Mouse (Mus musculus) frontal cortex, postnatal 25 days (tissue): ENCODE measurements around the gene Clcn2.

Source experiments
- DNase-seq, 2 experiments: peaks; one replicate each; pipeline ENCODE4 v3.0.0; 2022; ENCODE audit warnings: low spot score in 2 of 2

Gene Clcn2

DNA sequence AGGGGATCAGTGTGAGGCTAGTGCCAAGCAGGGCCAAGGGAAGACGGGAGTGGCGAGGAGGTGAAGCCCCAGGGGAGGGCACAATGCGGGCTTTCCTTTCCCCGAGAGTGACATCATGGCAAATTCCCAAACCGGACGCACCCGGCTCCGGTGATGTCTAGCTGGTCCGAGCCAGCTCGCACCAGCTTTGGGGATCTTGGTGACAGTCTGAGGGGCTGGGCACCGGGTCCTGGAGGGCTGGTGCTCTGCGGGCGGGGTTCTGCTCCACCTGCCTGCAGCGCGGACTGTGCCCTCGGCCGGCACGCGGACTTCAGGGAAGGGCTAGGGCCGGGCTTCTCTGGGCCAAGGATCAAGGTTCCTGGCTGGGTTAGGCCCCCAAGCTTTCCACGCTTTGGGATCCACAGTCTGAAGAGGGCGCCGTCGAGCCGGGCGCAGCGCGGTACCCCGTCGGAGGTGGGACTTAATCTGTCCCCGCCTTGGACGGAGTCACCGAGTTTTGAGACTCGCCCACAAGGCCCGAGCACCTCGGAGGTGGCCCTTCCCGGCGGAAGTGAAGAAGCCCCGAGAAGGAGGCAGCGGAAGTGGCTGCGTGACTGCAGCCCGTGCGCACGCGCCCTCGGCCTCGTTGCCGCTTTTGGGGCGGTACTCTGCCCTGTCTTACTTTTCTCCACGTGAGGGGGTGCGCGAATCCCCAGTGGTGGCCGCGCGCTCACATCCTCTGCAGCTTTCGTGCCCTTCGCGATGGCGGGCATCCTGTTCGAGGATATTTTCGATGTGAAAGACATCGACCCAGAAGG is at the start of gene Clcn2, which contains the start of gene Polr2h:
Gene Clcn2 (minus strand): TSS at position 566 of the 797 bp plus-strand sequence.
Gene Polr2h (plus strand): TSS at position 485 of the 797 bp plus-strand sequence.
- peak; percentile 89 to 94 for DNase-seq

DNA sequence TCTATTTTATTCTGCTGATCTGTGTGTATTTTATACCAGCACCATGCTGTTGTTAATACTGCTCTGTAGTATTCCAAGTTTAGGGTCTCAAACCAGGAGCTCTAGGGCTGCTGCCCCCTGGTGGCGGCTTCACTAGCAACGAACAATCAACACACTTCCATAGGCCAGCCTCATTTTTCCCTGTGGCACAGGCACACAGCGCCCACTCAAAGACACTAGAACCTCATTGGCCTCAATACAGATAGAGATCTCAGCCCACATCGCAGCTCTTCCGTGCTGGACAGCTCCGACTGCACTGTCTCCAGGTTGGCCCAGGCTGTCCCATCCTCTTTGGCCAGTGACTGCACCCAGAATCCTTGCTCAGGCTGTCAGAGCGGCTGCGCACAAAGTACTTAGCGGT is 47.7 kb upstream of the Clcn2 start:
- DNase-seq = no peak

DNA sequence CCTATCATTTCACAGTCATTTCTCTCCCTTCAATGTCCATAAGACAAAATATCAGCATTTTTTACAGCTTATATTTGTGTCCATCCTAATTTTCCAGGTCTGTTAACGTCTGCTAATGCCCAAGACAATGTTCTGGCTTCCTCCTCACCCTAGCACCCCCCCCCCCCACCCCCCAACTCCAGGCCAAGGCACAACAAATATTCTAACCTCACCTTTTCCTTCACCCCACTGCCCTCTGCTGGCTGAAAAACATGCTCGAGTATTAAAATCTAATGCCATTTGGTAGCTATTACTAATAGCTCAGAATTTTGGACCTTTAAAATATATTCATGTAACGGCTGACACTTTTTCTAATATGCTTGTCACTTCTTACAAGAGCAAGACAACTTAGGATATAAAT is 44.1 kb upstream of the Clcn2 start:
- peak in 1 of 2 experiments; percentile 18 for DNase-seq

DNA sequence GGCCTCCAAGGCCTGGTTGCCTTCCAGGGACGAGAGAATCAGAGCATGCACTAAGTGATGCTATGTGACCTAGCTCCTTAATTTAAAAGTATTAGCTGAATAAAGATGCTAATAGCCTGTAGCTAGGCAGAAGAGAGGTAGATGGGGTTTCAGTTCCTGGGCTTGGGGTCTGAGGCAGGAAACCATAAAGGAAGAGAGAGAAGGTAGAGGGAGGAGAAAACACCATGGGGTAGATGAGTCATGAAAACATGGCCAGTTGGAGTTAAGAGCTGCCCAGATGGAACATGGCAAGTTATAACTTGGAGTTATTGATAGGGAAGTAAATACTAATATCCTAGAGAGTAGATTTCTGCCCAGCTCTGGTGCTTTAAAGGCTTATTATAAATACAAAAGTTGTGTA is 39.8 kb upstream of the Clcn2 start:
- DNase-seq = no peak

DNA sequence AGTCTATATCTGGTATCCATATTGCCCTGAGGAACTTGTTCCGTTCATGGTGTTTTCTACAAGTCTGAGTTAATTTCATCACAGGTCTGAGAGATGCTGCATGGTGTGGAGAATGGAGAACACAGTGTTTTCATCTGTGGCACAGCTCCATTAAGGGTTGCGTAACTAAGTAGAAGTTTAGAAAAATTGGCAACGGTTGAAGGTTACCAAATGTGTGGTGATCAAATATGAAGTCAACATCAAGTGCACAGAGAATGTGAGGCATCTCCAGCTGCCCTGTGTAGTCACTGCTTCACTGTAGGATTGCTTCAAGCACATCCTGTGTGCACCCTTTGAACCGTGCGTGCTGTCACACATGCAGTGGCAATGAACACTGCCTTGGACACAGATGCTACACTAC is 38.5 kb upstream of the Clcn2 start:
- no peak for DNase-seq

DNA sequence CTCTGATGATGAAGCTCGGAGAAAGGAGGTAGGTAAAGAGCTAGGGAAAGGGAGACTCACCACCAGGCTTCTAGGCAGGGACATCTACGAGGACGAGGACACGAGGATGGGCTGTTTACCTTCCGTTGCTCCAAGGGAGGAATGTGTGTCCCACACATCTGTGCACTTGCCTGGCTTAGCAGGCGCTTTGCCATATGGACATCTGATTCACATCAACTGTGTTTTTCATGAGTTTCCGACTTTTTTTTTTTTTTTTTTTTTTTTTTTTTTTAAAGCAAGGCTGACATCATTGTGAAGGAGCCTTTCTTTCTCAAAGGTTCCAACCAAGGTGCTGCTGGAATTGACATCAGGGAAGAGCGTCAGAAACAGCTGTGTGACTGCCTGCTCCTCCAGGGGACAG is 33.0 kb upstream of the Clcn2 start:
- DNase-seq = no peak

DNA sequence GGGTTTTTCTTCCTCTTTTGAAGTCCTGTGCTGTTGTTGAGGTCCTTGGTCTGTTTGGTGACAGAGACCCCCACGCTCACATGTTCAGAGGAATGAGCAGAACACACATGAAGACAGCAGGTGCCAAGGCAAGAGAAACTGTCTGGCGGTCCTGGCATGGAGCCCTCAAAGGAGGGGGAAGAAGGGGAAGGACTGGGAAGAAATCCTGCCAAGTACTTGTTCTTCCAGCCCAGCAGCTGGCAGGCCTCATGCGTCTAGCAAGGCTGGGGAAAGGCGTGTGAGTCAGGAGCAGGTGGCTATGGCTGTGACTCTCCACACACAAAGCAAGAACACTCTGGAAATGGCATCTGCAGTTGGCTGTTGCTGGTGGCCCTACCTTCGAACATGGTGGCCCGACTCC is 29.1 kb upstream of the Clcn2 start:
- peak; percentile 25 to 49 for DNase-seq

DNA sequence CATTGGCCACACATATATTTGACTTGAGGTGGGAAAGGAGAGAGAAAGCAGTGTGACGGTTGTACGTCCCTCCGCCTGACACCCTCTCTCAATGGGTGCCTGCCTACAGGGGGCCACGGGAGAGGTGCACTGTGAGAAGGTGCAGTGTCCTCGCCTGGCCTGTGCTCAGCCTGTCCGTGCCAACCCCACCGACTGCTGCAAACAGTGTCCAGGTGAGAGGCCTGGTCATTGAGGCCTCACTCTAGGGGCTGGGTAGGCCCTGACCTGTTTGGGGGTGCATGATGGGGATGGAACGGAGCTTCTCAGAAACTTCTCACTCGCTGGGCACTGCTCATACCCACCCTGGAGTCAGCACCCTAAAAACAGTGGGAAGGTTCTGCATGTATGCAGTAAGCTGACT is 22.3 kb upstream of the Clcn2 start:
- DNase-seq = no peak

DNA sequence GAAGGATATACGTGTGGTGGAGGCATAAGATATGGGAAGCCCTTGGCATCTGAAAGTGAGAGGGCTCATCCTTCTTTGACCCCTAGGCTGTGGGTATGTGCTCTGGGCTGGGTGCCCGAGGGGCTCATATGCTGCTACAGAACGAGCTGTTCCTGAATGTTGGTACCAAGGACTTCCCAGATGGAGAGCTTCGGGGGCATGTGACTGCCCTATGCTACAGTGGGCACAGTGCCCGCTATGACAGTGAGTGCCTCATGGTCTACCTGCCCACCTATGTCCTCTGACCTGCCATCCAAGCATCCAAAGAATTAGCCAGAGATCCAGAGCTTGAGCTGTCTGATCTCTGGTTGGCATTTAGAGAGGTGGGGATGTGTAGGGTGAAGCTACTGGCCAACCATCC is 19.3 kb upstream of the Clcn2 start:
- DNase-seq = no peak

DNA sequence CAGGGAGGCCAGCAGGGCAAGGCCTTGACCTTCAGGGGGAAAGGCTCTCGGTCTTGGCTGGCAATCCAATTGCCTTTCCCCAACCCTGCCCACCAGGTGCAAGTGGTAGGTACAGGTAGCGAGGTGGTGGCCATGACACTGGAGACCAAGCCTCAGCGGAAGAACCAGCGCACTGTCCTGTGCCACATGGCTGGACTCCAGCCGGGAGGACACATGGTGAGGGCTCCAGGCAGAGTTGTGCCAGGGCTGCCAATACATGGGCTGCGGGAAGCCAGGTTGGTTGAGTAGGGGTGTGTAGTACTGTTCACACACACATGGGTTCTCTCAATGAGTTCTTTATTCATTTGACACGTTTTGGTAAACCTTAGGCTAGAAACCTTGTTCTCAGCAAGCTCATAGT is 18.6 kb upstream of the Clcn2 start:
- DNase-seq = no peak

DNA sequence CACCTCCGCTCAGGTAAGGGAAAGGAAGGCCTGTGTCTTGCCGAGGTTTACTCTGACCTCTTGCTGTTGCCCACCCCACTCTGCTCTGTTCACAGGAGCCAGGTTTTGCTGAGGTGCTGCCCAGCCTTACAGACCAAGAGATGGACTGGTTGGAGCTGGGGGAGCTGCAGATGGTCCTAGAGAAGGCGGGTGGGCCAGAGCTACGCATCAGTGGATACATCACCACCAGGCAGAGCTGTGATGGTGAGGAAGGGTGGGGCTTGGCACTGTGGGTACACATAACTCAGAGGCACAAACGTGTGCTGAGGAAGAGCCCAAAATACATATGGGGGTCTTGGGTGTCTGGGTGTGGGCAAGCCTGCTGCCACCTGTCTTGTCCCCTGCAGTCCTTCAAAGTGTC is 18.1 kb upstream of the Clcn2 start:
- DNase-seq = no peak

DNA sequence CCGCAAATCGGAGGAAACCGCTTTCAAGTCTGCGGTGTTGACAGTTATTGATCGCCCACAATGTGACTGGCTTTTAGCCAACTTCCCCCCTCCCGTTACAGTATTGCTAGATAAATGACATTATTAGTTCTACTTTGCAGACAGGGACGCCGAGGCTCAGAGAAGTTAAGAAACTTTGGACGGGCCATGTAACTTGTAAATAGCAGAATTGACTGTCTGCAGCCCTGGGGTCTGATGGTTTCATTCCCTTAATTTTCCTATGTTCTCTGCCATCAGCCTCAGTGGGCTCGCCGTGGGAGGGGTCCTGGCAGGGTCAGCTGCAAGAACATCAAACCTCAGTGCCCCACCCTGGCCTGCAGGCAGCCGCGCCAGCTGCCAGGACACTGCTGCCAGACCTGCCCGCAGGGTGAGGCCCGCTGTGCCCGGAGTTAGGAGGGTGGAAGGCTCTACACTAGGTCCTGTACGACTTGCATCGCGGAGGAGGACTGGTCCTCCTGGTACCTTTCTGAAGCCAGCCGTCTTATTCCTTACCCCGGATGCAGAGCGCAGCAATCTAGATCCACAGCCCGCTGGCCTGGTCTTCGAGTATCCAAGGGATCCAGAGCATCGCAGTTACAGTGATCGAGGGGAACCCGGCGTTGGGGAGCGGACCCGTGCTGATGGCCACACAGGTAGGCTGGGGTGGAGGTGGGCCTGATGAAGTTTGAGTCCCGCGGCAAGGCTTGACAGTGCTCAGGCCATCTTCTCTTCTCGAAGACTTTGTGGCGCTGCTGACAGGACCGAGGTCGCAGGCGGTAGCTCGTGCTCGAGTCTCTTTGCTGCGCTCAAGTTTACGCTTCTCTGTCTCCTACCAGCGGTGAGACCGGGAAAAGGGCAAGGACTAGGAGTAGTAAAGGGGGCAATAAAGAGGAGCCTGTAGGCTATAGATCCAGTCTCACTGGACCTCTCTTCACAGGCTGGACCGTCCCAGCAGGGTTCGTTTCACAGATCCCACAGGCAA is 16.5 kb upstream of the Clcn2 start, which contains the start of gene Thpo:
Gene Thpo (minus strand): TSS at position 781 of the 1,000 bp plus-strand sequence.
- no peak for DNase-seq

DNA sequence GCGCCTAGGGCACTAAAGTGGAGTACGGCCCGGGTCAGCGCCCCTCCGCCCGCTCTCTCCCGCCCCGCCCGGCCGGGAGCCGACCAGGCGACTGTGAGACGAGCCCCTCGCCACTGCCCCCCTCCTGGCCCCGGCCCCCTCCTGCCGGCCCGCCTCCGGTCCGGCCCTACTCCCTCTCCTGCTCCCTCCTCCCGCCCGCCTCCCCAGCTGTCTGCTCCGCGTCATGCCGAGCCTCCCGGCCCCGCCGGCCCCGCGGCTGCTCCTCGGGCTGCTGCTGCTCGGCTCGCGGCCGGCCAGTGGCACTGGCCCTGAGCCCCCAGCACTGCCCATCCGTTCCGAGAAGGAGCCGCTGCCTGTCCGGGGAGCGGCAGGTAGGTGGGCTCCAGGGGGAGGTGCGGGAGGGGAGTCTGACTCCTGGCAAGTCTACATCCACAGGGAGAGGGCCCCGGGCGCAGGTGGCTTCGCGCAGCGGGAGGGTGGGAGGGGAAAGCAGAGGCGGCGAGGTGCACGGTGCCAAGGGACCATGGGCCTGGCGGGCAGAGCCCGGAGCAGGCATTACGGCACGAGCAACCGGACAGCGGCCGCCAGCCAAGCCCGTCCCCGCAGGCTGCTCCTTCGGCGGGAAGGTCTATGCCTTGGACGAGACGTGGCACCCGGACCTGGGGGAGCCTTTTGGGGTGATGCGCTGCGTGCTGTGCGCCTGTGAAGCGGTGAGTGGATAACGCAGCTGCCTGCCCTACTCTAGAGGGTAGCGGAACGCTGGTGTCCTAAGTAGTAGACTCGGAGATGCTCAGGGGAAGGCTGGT is 15.6 kb upstream of the Clcn2 start, which contains the start of gene Chrd:
Gene Chrd (plus strand): TSS at position 203 of the 806 bp plus-strand sequence.
- no peak for DNase-seq

DNA sequence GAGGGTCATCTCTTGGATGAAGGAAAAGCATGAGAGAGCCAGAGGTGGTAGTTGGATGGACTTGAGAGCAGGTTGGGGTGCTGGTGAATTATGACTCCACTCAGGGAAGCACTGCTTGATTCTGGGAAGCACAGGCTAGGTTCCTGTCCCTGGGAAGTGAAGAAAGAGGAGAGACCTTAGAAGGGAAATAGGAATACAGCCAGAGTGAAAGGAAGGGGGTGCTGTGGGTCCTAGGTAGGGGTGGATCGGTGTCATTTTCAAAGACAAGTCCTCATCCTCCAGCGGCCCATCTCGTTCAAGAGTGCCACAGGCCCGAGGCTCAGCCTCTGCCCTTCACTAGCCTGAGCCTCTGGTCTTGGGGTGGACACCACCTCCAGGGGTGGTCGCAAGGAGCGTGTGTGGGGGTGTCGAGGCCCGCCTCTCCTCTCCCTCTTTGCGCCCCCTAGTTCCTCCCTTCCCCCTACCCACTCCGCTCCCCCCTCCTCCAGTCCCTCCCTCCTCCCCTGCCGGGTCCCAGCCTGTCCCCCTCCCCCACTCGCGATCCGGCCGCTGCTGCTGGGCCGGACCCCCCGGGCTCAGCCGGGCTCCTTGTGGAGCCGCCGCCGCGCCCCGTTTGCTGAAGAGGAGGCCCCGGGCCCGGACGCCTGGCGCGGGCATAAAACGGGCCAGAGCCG is 14.8 kb upstream of the Clcn2 start:
- DNase-seq = no peak

DNA sequence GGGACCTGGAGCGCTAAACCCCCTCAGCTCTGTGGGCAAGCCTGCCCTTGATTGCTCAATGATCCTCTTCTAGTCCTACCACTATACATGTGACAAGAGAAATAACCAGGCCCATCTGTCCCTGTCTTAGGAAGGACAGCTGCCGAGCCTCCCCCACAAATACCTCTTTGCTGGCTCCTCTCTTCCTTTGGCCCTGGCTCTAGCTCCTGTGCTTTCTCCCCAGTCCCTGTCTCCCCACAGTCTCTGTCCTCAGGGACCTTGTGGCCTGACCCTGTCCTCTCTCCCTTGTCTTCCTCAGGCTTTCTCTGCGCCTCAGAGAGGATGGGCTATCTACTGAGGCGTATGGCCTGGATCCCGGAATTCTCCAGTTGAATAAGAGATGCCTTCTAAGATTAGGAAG is 14.1 kb upstream of the Clcn2 start:
- DNase-seq = no peak

DNA sequence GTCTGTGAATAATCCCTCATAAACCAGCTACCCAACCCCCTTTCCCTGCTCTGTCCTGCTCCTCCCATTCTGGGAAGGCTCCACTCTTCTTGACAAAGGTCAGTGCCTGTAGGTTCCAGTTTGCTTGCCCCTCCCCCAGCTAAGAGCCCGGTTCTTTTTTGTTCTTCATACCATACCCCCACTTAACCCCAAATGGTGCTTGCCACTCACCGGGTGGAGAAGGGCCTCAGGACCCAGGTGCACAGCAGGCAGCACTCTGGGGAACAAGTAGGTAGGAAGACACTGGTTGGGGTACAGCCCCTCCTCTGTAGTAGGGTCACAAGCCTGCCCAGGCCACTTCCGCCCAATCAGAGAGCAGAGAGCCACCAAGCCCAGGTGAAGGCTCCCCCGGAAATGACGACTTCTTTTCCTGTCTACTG is 12.8 kb upstream of the Clcn2 start:
- DNase-seq = no peak

DNA sequence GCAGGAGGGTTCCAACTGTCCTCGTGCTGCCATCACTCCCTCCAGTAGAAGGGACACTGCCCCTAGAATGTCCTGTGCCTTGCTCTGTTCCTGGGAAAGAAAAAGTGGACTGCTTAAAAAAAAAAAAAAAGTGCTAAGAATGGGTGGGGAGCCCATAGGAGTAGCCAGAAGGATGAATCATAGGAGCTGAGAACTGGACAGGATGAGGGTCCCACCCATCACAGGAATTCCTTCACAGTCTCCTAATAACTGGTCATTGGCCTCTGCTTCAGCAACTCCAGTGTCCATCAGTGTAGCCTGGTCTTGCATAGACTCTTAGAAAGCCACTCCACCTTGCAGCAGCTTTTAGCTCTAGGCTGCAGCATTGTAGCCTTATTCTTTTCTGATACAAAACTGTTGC is 8.8 kb upstream of the Clcn2 start:
- DNase-seq = no peak

DNA sequence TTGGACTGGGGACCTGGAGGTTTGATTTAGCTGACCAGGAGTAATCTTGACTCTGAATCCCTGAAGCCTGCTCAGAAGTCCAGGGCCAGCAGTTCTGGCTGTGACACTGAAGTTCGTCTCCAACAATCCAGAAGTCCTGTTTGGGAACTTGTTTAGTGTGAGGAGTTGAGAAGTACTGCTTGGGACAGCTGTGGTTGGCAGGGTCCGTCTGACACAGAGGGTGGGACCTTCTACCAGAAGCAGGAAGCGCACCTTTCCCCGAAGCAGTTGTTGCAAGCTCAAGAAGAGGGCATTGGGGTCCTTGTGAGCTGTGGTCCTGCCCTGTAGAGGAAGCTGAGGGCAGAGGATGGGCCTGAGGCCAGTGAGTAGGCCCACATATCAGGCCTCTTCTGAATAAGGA is 8.2 kb upstream of the Clcn2 start:
- DNase-seq = no peak

DNA sequence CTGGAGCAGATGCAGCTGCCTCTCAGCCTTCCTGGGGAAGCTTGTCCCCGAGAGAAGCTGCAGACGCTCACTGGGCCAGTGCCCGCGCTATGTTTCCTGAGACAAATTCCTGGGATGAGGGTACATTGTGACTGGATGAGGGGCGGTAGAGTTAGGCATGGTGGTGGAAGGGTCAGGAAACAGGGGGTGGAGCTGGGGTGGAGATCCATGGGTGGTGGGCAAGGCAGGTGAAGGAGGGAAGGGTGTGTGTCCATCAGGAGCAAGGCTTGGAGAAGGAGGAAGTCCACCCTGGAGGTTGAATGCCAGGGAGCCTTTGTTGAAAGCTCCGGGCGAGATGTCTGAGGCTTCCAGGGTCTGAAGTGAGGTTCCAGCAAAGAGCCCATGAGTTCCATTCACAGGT is 7.8 kb upstream of the Clcn2 start:
- no peak for DNase-seq

DNA sequence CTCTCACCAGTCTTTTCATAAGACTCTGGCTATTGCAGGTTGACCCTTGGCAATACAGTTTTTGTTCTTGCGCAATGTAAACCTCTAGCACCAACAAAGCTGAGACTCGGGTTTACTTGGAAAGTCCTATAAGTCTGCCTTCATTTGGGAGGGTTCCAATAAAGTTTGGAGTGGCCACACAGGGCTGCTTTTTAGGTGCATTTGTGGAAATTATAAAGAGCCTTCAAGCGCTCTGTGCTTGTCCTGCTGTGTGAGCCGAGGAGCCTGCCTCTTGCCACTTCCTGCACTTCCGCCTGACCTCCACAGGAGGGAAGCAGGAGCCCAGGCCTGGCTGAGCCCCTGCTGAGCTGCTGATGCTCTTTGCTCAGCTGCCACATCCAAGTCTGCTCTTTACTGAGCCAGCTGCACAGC is 6.8 kb upstream of the Clcn2 start:
- no peak for DNase-seq

DNA sequence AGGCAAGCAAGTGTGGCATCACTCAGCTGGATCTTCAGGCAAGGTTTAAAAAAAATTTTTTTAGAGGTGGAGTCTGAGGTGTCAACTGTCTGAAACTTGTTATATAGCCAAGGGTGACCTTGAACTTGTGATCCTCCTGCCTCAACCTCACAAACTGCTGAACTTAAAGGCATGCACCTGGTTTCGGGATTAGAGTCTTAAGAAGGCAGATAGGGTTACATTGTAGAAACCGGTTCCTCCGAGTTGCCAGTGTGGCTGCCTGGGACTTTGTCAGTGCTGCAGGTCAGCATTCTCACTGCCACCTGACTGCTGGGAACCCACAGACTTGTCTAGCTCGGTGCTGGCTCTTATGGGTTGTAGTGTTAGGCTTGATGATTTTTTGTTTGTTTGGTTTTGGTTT is 5.7 kb upstream of the Clcn2 start:
- no peak for DNase-seq
